Mouse (Mus musculus): ENCODE results near the gene Tnni1. TPM values are rescaled to one million over a fixed set of nuclear protein-coding genes. Genes with fewer than 3 reads are reported as not detected.
A peak's percentile ranks its signal among the peaks of the same experiment; 100 is the strongest.

Gene Tnni1
- total RNA-seq, 1 experiment, result 1.1 TPM

- in situ Hi-C loops (cut with MboI; ENCODE audit: low sequenced_read_pairs in 2 of 2, unreplicated experiment in 2 of 2), result no loop called here
- Histone ChIP-seq H3K4me1 (ENCODE audit: control insufficient read depth in 2 of 2, insufficient read depth in 2 of 2, low read length in 2 of 2, poor library complexity in 1 of 2) (no peaks in the 10 kb centered on the region), H3K4me3 (ENCODE audit: insufficient read depth in 1 of 2, low read depth in 1 of 2, low read length in 2 of 2, poor library complexity in 1 of 2, severe bottlenecking in 1 of 2) (no peak overlapping the region), H3K27ac (ENCODE audit: insufficient read depth, low read depth, low read length, poor library complexity, severe bottlenecking) (no peak overlapping the region), H3K9ac (ENCODE audit: insufficient read depth, low read depth, low read length, poor library complexity, severe bottlenecking) (no peak overlapping the region), H3K36me3 (ENCODE audit: control insufficient read depth, insufficient read depth, low read length, poor library complexity, severe bottlenecking) (peaks cover 8% of the 10 kb centered on the region; the same call in 1 of the 2 replicates), H3K9me3 (ENCODE audit: control insufficient read depth, insufficient read depth, low read depth, low read length) (no peaks in the 10 kb centered on the region)
- TF ChIP-seq HCFC1 (IDR thresholded peaks at IDR 0.05; ENCODE audit: borderline replicate concordance, insufficient read depth, low read length), result no peak
- TF ChIP-seq ZNF384 (IDR thresholded peaks at IDR 0.05; ENCODE audit: low read depth, low read length), result no peak
- TF ChIP-seq MAFK (IDR thresholded peaks at IDR 0.05; ENCODE audit: insufficient read depth, low read depth, low read length), result no peak
- no peak for TF ChIP-seq CHD2 (IDR thresholded peaks at IDR 0.05; ENCODE audit: low read depth, low read length)
- TF ChIP-seq ZC3H11A (IDR thresholded peaks at IDR 0.05; ENCODE audit: borderline replicate concordance, low read depth, low read length), result no peak
- no peak for DNase-seq (ENCODE audit: low read depth, low spot score)
Observed at GRCm38 (mm10) chr1:135746248-135746647, 33.0 kb upstream of the Tnni1 start.

- peaks cover 0 to 6% of the 10 kb centered on the region in 2 experiments; a peak in 2 of 4 replicates for H3K4me1 ChIP-seq (ENCODE audit: control insufficient read depth in 2 of 2, insufficient read depth in 2 of 2, low read length in 2 of 2, poor library complexity in 1 of 2)
- peak; percentile 84 for TF ChIP-seq ZC3H11A (IDR thresholded peaks at IDR 0.05; ENCODE audit: borderline replicate concordance, low read depth, low read length)
- TF ChIP-seq HCFC1 (IDR thresholded peaks at IDR 0.05; ENCODE audit: borderline replicate concordance, insufficient read depth, low read length), result 0 out of 2 replicates have a peak, but pooled peaks have one; percentile 44
- TF ChIP-seq MAFK (IDR thresholded peaks at IDR 0.05; ENCODE audit: insufficient read depth, low read depth, low read length), result no peak
- TF ChIP-seq CHD2 (IDR thresholded peaks at IDR 0.05; ENCODE audit: low read depth, low read length), result no peak
- peak; percentile 82 for TF ChIP-seq ZNF384 (IDR thresholded peaks at IDR 0.05; ENCODE audit: low read depth, low read length)
- in situ Hi-C loops (cut with MboI; ENCODE audit: low sequenced_read_pairs in 2 of 2, unreplicated experiment in 2 of 2), result no loop called here
- H3K4me3 ChIP-seq (ENCODE audit: insufficient read depth in 1 of 2, low read depth in 1 of 2, low read length in 2 of 2, poor library complexity in 1 of 2, severe bottlenecking in 1 of 2), result no peak overlapping the region
- DNase-seq (ENCODE audit: low read depth, low spot score), result peak; percentile 91
- no peaks in the 10 kb centered on the region for H3K9me3 ChIP-seq (ENCODE audit: control insufficient read depth, insufficient read depth, low read depth, low read length)
- no peak overlapping the region for H3K27ac ChIP-seq (ENCODE audit: insufficient read depth, low read depth, low read length, poor library complexity, severe bottlenecking)
- H3K9ac ChIP-seq (ENCODE audit: insufficient read depth, low read depth, low read length, poor library complexity, severe bottlenecking), result 0 out of 2 replicates have a peak overlapping the region, but pooled peaks have one; percentile 47
- H3K36me3 ChIP-seq (ENCODE audit: control insufficient read depth, insufficient read depth, low read length, poor library complexity, severe bottlenecking), result peaks cover 5% of the 10 kb centered on the region; the same call in 1 of the 2 replicates
Observed at GRCm38 (mm10) chr1:135752737-135753348, 26.4 kb upstream of the Tnni1 start.

GRCm38 (mm10) chr1:135755287-135755686 is 23.9 kb upstream of the Tnni1 start:
- no peak for DNase-seq (ENCODE audit: low read depth, low spot score)
- Histone ChIP-seq H3K4me3 (ENCODE audit: insufficient read depth in 1 of 2, low read depth in 1 of 2, low read length in 2 of 2, poor library complexity in 1 of 2, severe bottlenecking in 1 of 2) (no peak overlapping the region), H3K36me3 (ENCODE audit: control insufficient read depth, insufficient read depth, low read length, poor library complexity, severe bottlenecking) (peaks cover 4% of the 10 kb centered on the region; the same call in 1 of the 2 replicates), H3K27ac (ENCODE audit: insufficient read depth, low read depth, low read length, poor library complexity, severe bottlenecking) (no peak overlapping the region), H3K4me1 (ENCODE audit: control insufficient read depth in 2 of 2, insufficient read depth in 2 of 2, low read length in 2 of 2, poor library complexity in 1 of 2) (peaks cover 2 to 9% of the 10 kb centered on the region in 2 experiments), H3K9ac (ENCODE audit: insufficient read depth, low read depth, low read length, poor library complexity, severe bottlenecking) (no peak overlapping the region), H3K9me3 (ENCODE audit: control insufficient read depth, insufficient read depth, low read depth, low read length) (no peaks in the 10 kb centered on the region)
- in situ Hi-C loops (cut with MboI; ENCODE audit: low sequenced_read_pairs in 2 of 2, unreplicated experiment in 2 of 2), result no loop called here
- TF ChIP-seq MAFK (IDR thresholded peaks at IDR 0.05; ENCODE audit: insufficient read depth, low read depth, low read length), result no peak
- TF ChIP-seq CHD2 (IDR thresholded peaks at IDR 0.05; ENCODE audit: low read depth, low read length), result no peak
- TF ChIP-seq ZC3H11A (IDR thresholded peaks at IDR 0.05; ENCODE audit: borderline replicate concordance, low read depth, low read length), result no peak
- TF ChIP-seq HCFC1 (IDR thresholded peaks at IDR 0.05; ENCODE audit: borderline replicate concordance, insufficient read depth, low read length), result no peak
- no peak for TF ChIP-seq ZNF384 (IDR thresholded peaks at IDR 0.05; ENCODE audit: low read depth, low read length)

DNA sequence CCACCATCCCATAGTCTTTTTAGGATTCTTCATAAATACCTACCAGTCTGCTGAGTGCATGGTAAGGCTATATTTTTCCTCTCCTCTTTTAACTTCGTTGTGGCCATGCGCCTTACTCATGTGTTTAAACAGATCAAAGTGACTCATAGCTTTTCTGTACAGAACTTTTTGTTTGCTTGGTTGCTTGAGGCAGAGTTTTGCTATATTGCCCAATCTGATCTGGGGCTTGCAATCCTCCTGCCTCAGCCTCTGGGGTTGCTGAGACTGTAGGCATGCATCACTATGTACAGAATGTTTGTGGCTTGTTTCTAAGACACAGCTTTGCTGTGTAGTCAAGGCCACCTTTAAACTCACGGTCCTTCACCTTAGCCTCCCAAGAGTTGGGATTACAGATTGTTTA is 23.3 kb upstream of the Tnni1 start:
- Histone ChIP-seq H3K36me3 (ENCODE audit: control insufficient read depth, insufficient read depth, low read length, poor library complexity, severe bottlenecking) (no peaks in the 10 kb centered on the region; the same call in 1 of the 2 replicates), H3K4me1 (ENCODE audit: control insufficient read depth in 2 of 2, insufficient read depth in 2 of 2, low read length in 2 of 2, poor library complexity in 1 of 2) (peaks cover 3 to 9% of the 10 kb centered on the region in 2 experiments)
- in situ Hi-C loops (cut with MboI; ENCODE audit: low sequenced_read_pairs in 2 of 2, unreplicated experiment in 2 of 2), result no loop called here

More for the DNA sequence above, 23.3 kb upstream of the Tnni1 start:
- no peaks in the 10 kb centered on the region for H3K9me3 ChIP-seq (ENCODE audit: control insufficient read depth, insufficient read depth, low read depth, low read length)
- H3K4me3 ChIP-seq (ENCODE audit: insufficient read depth in 1 of 2, low read depth in 1 of 2, low read length in 2 of 2, poor library complexity in 1 of 2, severe bottlenecking in 1 of 2), result no peak overlapping the region
- TF ChIP-seq MAFK (IDR thresholded peaks at IDR 0.05; ENCODE audit: insufficient read depth, low read depth, low read length) (no peak), HCFC1 (IDR thresholded peaks at IDR 0.05; ENCODE audit: borderline replicate concordance, insufficient read depth, low read length) (no peak), ZNF384 (IDR thresholded peaks at IDR 0.05; ENCODE audit: low read depth, low read length) (no peak), CHD2 (IDR thresholded peaks at IDR 0.05; ENCODE audit: low read depth, low read length) (no peak), ZC3H11A (IDR thresholded peaks at IDR 0.05; ENCODE audit: borderline replicate concordance, low read depth, low read length) (no peak)
- no peak for DNase-seq (ENCODE audit: low read depth, low spot score)
- no peak overlapping the region for H3K9ac ChIP-seq (ENCODE audit: insufficient read depth, low read depth, low read length, poor library complexity, severe bottlenecking)
- H3K27ac ChIP-seq (ENCODE audit: insufficient read depth, low read depth, low read length, poor library complexity, severe bottlenecking), result no peak overlapping the region
